Mouse (Mus musculus) neural tube, embryonic 14.5 days (tissue): Measurements from ENCODE around the gene Hormad1. TPM values are rescaled to one million over a fixed set of nuclear protein-coding genes. Genes with fewer than 3 reads are reported as not detected.
"Not testable (repeated sequence)": the region's sequence is repeated elsewhere in the genome, so short reads cannot be mapped to it uniquely, and the experiment has no call there.

ENCODE experiments used
- ATAC-seq: fragments of 200-750 bp; cut with Nextera tagmentation; 2 replicates; pipeline ENCODE4 v1.8.0; 2017; ENCODE audit warnings: low read depth, mild to moderate bottlenecking, moderate TSS enrichment, moderate library complexity
- H3K27ac ChIP-seq: fragments of 300-500 bp; sonication (generic); 2 replicates; pipeline ENCODE4 v1.5.1; 2014; ENCODE audit warnings: low read depth, mild to moderate bottlenecking, control low read depth, low read length, moderate library complexity, mixed read lengths
- H3K27me3 ChIP-seq: fragments of 300-500 bp; sonication (generic); 2 replicates; pipeline ENCODE4 v1.6.1; 2014; ENCODE audit warnings: low read length; ENCODE audit not compliant: control insufficient read depth, insufficient read depth
- H3K36me3 ChIP-seq: fragments of 300-500 bp; sonication (generic); 2 replicates; pipeline ENCODE4 v1.6.1; 2014; ENCODE audit warnings: low read length, mixed read lengths; ENCODE audit not compliant: control insufficient read depth, insufficient read depth
- H3K4me1 ChIP-seq: fragments of 300-500 bp; sonication (generic); 2 replicates; pipeline ENCODE4 v1.6.1; 2014; ENCODE audit warnings: low read length; ENCODE audit not compliant: control insufficient read depth, insufficient read depth
- H3K4me2 ChIP-seq: fragments of 300-500 bp; sonication (generic); 2 replicates; pipeline ENCODE4 v1.6.1; 2014; ENCODE audit warnings: mild to moderate bottlenecking, low read depth, low read length, control low read depth
- H3K4me3 ChIP-seq: fragments of 300-500 bp; sonication (generic); 2 replicates; pipeline ENCODE4 v1.5.1; 2014; ENCODE audit warnings: low read depth, low read length, control low read depth, mixed read lengths
- H3K9ac ChIP-seq: fragments of 300-500 bp; sonication (generic); replicated peaks from 2 replicates; pipeline ENCODE4 v1.6.1; 2014; ENCODE audit warnings: low read depth, mild to moderate bottlenecking, control low read depth, low read length, mixed read lengths
- H3K9me3 ChIP-seq: fragments of 300-500 bp; sonication (generic); 2 replicates; pipeline ENCODE4 v1.6.1; 2016; ENCODE audit warnings: low read length; ENCODE audit not compliant: control insufficient read depth
- WGBS: fragments of 180-500 bp; shearing (Covaris S2); extraction: QIAGEN DNeasy Blood & Tissue Kit; methylation state at CpG from one replicate; pipeline ENCODE4 v1.1.7; 2014; 5-methylcytosine and 5-hydroxymethylcytosine counted together
- polyA plus RNA-seq: library from polyadenylated mRNA; unstranded; fragments of >200 nt; fragmentation: Nextera tagmentation; extraction: Ambion mirVana; gene quantifications from 2 replicates; pipeline ENCODE4 v1.2.1, GENCODE M21; 2014

The Hormad1 gene
- polyA plus RNA-seq, 1 experiment from 2014 or later, result not detected

DNA sequence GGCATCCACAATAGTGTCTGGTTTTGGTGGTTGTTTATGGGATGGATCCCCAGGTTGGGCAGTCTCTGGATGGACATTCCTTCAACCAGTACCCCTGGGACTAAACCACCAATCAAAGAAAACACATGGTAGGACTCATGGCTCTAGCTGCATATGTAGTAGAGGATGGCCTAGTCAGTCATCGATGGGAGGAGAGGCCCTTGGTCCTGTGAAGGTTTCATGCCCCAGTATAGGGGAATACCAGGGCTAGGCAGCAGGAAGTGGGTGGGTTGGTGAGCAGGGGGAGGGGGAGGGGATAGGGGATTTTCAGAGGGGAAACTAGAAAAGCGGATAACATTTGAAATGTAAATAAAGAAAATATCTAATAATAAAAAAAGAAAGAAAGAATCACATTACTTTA is 18.3 kb upstream of the Hormad1 start:
- not testable (repeated sequence) for H3K27me3 ChIP-seq, H3K4me1 ChIP-seq, H3K27ac ChIP-seq, H3K36me3 ChIP-seq, H3K9me3 ChIP-seq, H3K9ac ChIP-seq, H3K4me2 ChIP-seq, ATAC-seq, H3K4me3 ChIP-seq
- 90% methylated on average over 2 of the region's 2 CpGs for WGBS

DNA sequence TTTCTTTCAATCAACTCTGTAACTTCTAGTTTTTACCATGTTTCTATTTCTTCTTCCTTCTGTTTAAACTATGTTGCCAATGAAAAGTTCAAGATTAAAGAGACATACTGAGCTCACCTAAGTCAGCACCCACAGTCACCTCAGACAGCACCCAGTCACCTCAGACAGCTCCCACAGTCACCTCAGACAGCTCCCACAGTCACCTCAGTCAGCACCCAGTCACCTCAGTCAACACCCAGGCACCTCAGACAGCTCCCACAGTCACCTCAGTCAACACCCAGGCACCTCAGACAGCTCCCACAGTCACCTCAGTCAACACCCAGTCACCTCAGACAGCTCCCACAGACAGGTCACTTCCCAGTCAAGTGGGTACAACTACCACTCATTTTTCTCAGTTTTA is 17.3 kb upstream of the Hormad1 start:
- H3K9ac ChIP-seq, result no peak overlapping the region
- no peaks in the 10 kb centered on the region for H3K4me1 ChIP-seq
- no peak overlapping the region for H3K4me3 ChIP-seq
- no peak overlapping the region for H3K27ac ChIP-seq
- H3K36me3 ChIP-seq, result no peaks in the 10 kb centered on the region
- no peak for ATAC-seq
- H3K4me2 ChIP-seq, result no peak overlapping the region
- no peaks in the 10 kb centered on the region for H3K9me3 ChIP-seq
- H3K27me3 ChIP-seq, result no peaks in the 10 kb centered on the region

DNA sequence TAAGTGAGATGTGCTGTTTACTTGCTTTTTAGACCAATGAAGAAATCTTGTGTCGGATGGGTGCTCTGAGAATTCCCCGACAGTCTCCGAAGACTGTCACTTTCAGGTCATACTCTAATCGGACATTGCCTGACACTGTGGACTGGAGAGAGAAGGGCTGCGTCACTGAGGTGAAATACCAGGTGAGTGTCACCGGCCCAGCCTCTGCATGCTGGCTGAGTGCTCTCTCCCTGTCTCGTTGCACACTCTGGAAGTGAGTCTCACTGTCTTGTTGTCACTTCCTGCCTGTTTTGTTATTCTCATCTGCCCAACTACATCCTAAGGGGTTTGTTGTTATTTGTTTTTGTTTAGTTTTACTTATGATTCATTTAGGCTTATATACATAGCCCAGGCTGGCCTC is 16.5 kb upstream of the Hormad1 start:
- Histone ChIP-seq H3K9ac (no peak overlapping the region), H3K9me3 (no peaks in the 10 kb centered on the region), H3K4me2 (no peak overlapping the region), H3K27me3 (no peaks in the 10 kb centered on the region), H3K36me3 (no peaks in the 10 kb centered on the region), H3K27ac (no peak overlapping the region), H3K4me3 (no peak overlapping the region), H3K4me1 (no peaks in the 10 kb centered on the region)
- ATAC-seq, result no peak
- WGBS, result 81% methylated on average over 7 of the region's 7 CpGs

DNA sequence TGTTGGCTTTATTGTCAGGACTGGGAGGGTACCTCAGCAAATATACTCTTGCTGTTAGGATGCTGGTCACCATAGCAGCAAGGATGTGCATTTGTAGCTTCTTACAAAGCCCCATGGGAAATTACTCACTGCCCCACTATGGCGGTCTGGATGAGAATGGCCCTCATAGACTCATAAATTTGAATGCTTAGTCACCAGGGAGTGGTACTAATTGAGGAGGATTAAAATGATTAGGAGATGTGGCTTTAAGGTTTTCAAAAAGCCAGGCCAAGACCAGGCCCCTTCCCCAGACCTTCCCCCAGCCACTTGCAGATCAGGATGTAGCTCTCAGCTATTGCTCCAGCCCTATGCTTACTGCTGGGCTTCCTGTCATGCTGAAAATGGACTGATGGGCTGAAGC is 9.3 kb upstream of the Hormad1 start:
- no peak overlapping the region for H3K27ac ChIP-seq
- ATAC-seq, result no peak
- WGBS, result 26% methylated on average over 1 of the region's 1 CpGs
- no peak overlapping the region for H3K4me3 ChIP-seq
- no peaks in the 10 kb centered on the region for H3K27me3 ChIP-seq
- no peaks in the 10 kb centered on the region for H3K4me1 ChIP-seq
- H3K4me2 ChIP-seq, result no peak overlapping the region
- H3K9me3 ChIP-seq, result no peaks in the 10 kb centered on the region
- H3K36me3 ChIP-seq, result no peaks in the 10 kb centered on the region
- H3K9ac ChIP-seq, result no peak overlapping the region

DNA sequence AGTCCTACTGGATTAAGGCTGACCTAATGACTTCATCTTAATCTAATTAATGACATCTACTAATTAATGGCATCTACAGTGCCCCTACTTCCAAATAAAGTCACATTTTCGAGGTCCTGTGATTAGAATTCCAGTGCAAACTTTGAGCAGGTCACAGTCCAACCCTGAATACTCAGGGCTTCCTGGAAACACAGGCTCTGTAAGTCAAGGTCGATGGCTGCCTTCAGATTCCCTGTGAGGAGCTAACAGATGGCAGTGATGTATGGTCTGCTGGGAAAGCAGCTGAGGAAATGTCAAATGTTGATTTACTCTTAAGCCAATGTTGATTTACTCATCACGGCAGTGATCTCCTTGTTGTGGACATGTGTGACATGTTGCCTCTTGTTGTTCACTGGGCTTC is 5.5 kb upstream of the Hormad1 start:
- H3K4me3 ChIP-seq, result no peak overlapping the region
- H3K9ac ChIP-seq, result no peak overlapping the region
- 59% methylated on average over 3 of the region's 3 CpGs for WGBS
- H3K9me3 ChIP-seq, result no peaks in the 10 kb centered on the region
- H3K36me3 ChIP-seq, result no peaks in the 10 kb centered on the region
- no peaks in the 10 kb centered on the region for H3K4me1 ChIP-seq
- H3K4me2 ChIP-seq, result no peak overlapping the region
- no peak for ATAC-seq
- no peak overlapping the region for H3K27ac ChIP-seq
- no peaks in the 10 kb centered on the region for H3K27me3 ChIP-seq

DNA sequence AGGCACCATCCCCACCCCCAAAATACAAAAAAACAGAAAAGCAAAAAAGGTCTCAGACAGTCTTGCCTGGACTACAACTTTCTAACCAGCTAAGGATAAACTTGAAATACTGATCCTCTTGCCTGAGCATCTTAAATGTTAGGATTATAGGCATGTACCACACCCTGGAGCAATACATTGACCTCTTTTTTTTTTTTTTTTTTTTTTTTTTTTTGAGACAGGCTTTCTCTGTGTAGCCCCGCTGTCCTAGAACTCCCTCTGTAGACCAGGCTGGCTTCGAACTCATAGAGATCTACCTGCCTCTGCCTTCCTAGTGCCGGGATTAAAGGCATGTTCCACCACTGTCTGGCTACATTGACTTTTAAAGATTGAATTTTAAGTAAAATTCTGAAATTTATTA is 1.3 kb downstream of the Hormad1 start:
- no peak overlapping the region for H3K9ac ChIP-seq
- no peak overlapping the region for H3K27ac ChIP-seq
- no peaks in the 10 kb centered on the region for H3K27me3 ChIP-seq
- no peaks in the 10 kb centered on the region for H3K9me3 ChIP-seq
- no peaks in the 10 kb centered on the region for H3K36me3 ChIP-seq
- 91% methylated on average over 3 of the region's 3 CpGs for WGBS
- ATAC-seq, result no peak
- no peaks in the 10 kb centered on the region for H3K4me1 ChIP-seq
- H3K4me2 ChIP-seq, result no peak overlapping the region
- no peak overlapping the region for H3K4me3 ChIP-seq

GRCm38 (mm10) chr3:95561826-95562225 is 2.3 kb downstream of the Hormad1 start:
- Histone ChIP-seq H3K9me3 (no peaks in the 10 kb centered on the region), H3K36me3 (no peaks in the 10 kb centered on the region), H3K27me3 (no peaks in the 10 kb centered on the region), H3K27ac (no peak overlapping the region), H3K4me3 (no peak overlapping the region), H3K4me2 (no peak overlapping the region), H3K9ac (no peak overlapping the region), H3K4me1 (no peaks in the 10 kb centered on the region)
- ATAC-seq, result no peak
- WGBS, result 86% methylated on average over 2 of the region's 2 CpGs

GRCm38 (mm10) chr3:95569585-95569984 is 10.1 kb downstream of the Hormad1 start:
- Histone ChIP-seq H3K9me3 (no peaks in the 10 kb centered on the region), H3K36me3 (no peaks in the 10 kb centered on the region), H3K27me3 (no peaks in the 10 kb centered on the region), H3K27ac (no peak overlapping the region), H3K4me2 (no peak overlapping the region), H3K4me3 (no peak overlapping the region), H3K4me1 (no peaks in the 10 kb centered on the region), H3K9ac (no peak overlapping the region)
- 87% methylated on average over 3 of the region's 3 CpGs for WGBS
- no peak for ATAC-seq

- Histone ChIP-seq H3K9ac (peak overlapping the region; percentile 44; the same call in 1 of the 2 replicates), H3K27me3 (no peaks in the 10 kb centered on the region), H3K27ac (peak overlapping the region; percentile 48; the same call in 1 of the 2 replicates), H3K9me3 (no peaks in the 10 kb centered on the region), H3K36me3 (no peaks in the 10 kb centered on the region), H3K4me2 (peak overlapping the region; percentile 64), H3K4me3 (peak overlapping the region; percentile 58), H3K4me1 (peaks cover 7% of the 10 kb centered on the region; the same call in 1 of the 2 replicates)
- 53% methylated on average over 8 of the region's 8 CpGs for WGBS
- ATAC-seq, result no peak; the same call in 1 of the 2 replicates
These were observed 28.5 kb downstream of the Hormad1 start for GRCm38 (mm10) chr3:95587754-95588603.
